8 mouse cellular contexts compared by ENCODE assay signal in genomic region chr19:3853891-3854290, GRCm38 (mm10). TPM values are rescaled to one million over a fixed set of nuclear protein-coding genes. Genes with fewer than 3 reads are reported as not detected.
DNase-seq lines count a peak whose midpoint lies in the region; ATAC-seq lines count a peak whose summit lies in the region.
"Had no signal": no experiment of that assay in that cellular context is flagged by ENCODE, and none has a peak within 500 bp of the region (broad histone marks: within the 10 kb centered on the region; RNA-seq: fewer than 3 reads in every experiment).

No protein-coding gene starts in this region.

- DNase-seq in limb, embryonic 10.5 days (ENCODE audit: low spot score): no peak
- DNase-seq in adrenal gland, postnatal 25 days: peak; percentile 62
- no peak for DNase-seq in spleen, postnatal 14 days (ENCODE audit: low spot score in 2 of 2)
- no peak for DNase-seq in heart, adult 11 months
- DNase-seq: gastrocnemius, adult 2 months had no signal

- no peak overlapping the region for H3K9ac ChIP-seq in limb, embryonic 13.5 days
- no peak overlapping the region for H3K9ac ChIP-seq in hindbrain, embryonic 16.5 days (ENCODE audit: low read depth, low read length)
- H3K9ac ChIP-seq in midbrain, embryonic 16.5 days (ENCODE audit: low read depth, low read length): no peak overlapping the region

- H3K36me3 ChIP-seq in limb, embryonic 13.5 days: no peaks in the 10 kb centered on the region
- H3K36me3 ChIP-seq in limb, embryonic 10.5 days: peaks cover 8% of the 10 kb centered on the region
- H3K36me3 ChIP-seq in hindbrain, embryonic 16.5 days (ENCODE audit: control insufficient read depth, insufficient read depth, low read length): no peaks in the 10 kb centered on the region
- H3K36me3 ChIP-seq in midbrain, embryonic 16.5 days (ENCODE audit: control insufficient read depth, insufficient read depth, low read length): no peaks in the 10 kb centered on the region

- peaks cover 43% of the 10 kb centered on the region for H3K4me1 ChIP-seq in limb, embryonic 13.5 days
- H3K4me1 ChIP-seq in limb, embryonic 10.5 days: peaks cover 32% of the 10 kb centered on the region
- peaks cover 40% of the 10 kb centered on the region for H3K4me1 ChIP-seq in hindbrain, embryonic 16.5 days (ENCODE audit: control insufficient read depth, insufficient read depth, low read depth, low read length)
- peaks cover 33% of the 10 kb centered on the region for H3K4me1 ChIP-seq in midbrain, embryonic 16.5 days (ENCODE audit: control insufficient read depth, insufficient read depth, low read length)

- H3K4me2 ChIP-seq in limb, embryonic 13.5 days (replicated peaks): peak overlapping the region; percentile 74
- peak overlapping the region; percentile 62 for H3K4me2 ChIP-seq in hindbrain, embryonic 16.5 days (ENCODE audit: low read length)
- peak overlapping the region; percentile 61; the same call in 1 of the 2 replicates for H3K4me2 ChIP-seq in midbrain, embryonic 16.5 days (ENCODE audit: low read length)

- no peak overlapping the region for H3K4me3 ChIP-seq in limb, embryonic 13.5 days
- H3K4me3 ChIP-seq in limb, embryonic 10.5 days: no peak overlapping the region; the same call in 1 of the 2 replicates
- no peak overlapping the region for H3K4me3 ChIP-seq in hindbrain, embryonic 16.5 days (ENCODE audit: low read length)
- no peak overlapping the region for H3K4me3 ChIP-seq in midbrain, embryonic 16.5 days (ENCODE audit: low read depth, low read length)

- H3K27ac ChIP-seq in limb, embryonic 13.5 days: no peak overlapping the region; the same call in 1 of the 2 replicates
- no peak overlapping the region for H3K27ac ChIP-seq in limb, embryonic 10.5 days
- H3K27ac ChIP-seq in hindbrain, embryonic 16.5 days (ENCODE audit: low read depth, low read length): no peak overlapping the region
- no peak overlapping the region for H3K27ac ChIP-seq in midbrain, embryonic 16.5 days (ENCODE audit: low read length)
- H3K27ac ChIP-seq: gastrocnemius, adult 2 months had no signal

- ATAC-seq in limb, embryonic 13.5 days (ENCODE audit: low FRiP score, low read depth): no peak
- ATAC-seq in hindbrain, embryonic 16.5 days: no peak
- ATAC-seq in midbrain, embryonic 16.5 days: no peak

- no peaks in the 10 kb centered on the region for H3K9me3 ChIP-seq in limb, embryonic 13.5 days
- no peaks in the 10 kb centered on the region for H3K9me3 ChIP-seq in limb, embryonic 10.5 days (replicated peaks)
- no peaks in the 10 kb centered on the region for H3K9me3 ChIP-seq in hindbrain, embryonic 16.5 days (ENCODE audit: control insufficient read depth, low read length)
- no peaks in the 10 kb centered on the region for H3K9me3 ChIP-seq in midbrain, embryonic 16.5 days (replicated peaks; ENCODE audit: control insufficient read depth, low read length, poor library complexity, severe bottlenecking)

- 65% methylated on average over 1 of the region's 1 CpGs for WGBS in limb, embryonic 13.5 days
- WGBS in limb, embryonic 10.5 days: 90% methylated on average over 1 of the region's 1 CpGs
- 84% methylated on average over 1 of the region's 1 CpGs for WGBS in hindbrain, embryonic 16.5 days
- WGBS in midbrain, embryonic 16.5 days: 92% methylated on average over 1 of the region's 1 CpGs

- H3K27me3 ChIP-seq in limb, embryonic 13.5 days: no peaks in the 10 kb centered on the region
- H3K27me3 ChIP-seq in limb, embryonic 10.5 days (ENCODE audit: low read depth, poor library complexity, severe bottlenecking): no peaks in the 10 kb centered on the region
- H3K27me3 ChIP-seq in hindbrain, embryonic 16.5 days (replicated peaks; ENCODE audit: control insufficient read depth, insufficient read depth, low read length): no peaks in the 10 kb centered on the region
- no peaks in the 10 kb centered on the region for H3K27me3 ChIP-seq in midbrain, embryonic 16.5 days (ENCODE audit: control insufficient read depth, insufficient read depth, low read depth, low read length)

RNA-seq across cellular contexts. Expression of gene Chka, which starts 2.3 kb away (rescaled TPM):
- polyA plus RNA-seq in limb, embryonic 13.5 days (2015; fragmentation: Nextera tagmentation; extraction: Ambion mirVana): 46.0 and 47.8 TPM in 2 replicates
- polyA plus RNA-seq in limb, embryonic 10.5 days (2016; fragmentation: Nextera tagmentation; extraction: Ambion mirVana): 48.5 and 50.0 TPM in 2 replicates
- 72.2 and 82.8 TPM in 2 replicates for total RNA-seq in adrenal gland, postnatal 25 days (2021)
- polyA plus RNA-seq in hindbrain, embryonic 16.5 days (2015; fragmentation: Nextera tagmentation; extraction: Ambion mirVana): 56.1 and 56.3 TPM in 2 replicates
- 56.1 and 61.8 TPM in 2 replicates for polyA plus RNA-seq in midbrain, embryonic 16.5 days (2015; fragmentation: Nextera tagmentation; extraction: Ambion mirVana)

RNA-seq across cellular contexts. Expression of gene Tcirg1, which starts 53.0 kb away (rescaled TPM):
- 40.3 and 52.9 TPM in 2 replicates for polyA plus RNA-seq in limb, embryonic 13.5 days (2015; fragmentation: Nextera tagmentation; extraction: Ambion mirVana)
- polyA plus RNA-seq in limb, embryonic 10.5 days (2016; fragmentation: Nextera tagmentation; extraction: Ambion mirVana): 27.9 and 39.4 TPM in 2 replicates
- 83.9 and 87.0 TPM in 2 replicates for total RNA-seq in adrenal gland, postnatal 25 days (2021)
- 18.9 and 21.2 TPM in 2 replicates for polyA plus RNA-seq in hindbrain, embryonic 16.5 days (2015; fragmentation: Nextera tagmentation; extraction: Ambion mirVana)
- polyA plus RNA-seq in midbrain, embryonic 16.5 days (2015; fragmentation: Nextera tagmentation; extraction: Ambion mirVana): 12.5 and 12.6 TPM in 2 replicates

RNA-seq across cellular contexts. Expression of gene Ndufs8, which starts 58.7 kb away (rescaled TPM):
- 259 and 267 TPM in 2 replicates for polyA plus RNA-seq in limb, embryonic 13.5 days (2015; fragmentation: Nextera tagmentation; extraction: Ambion mirVana)
- polyA plus RNA-seq in limb, embryonic 10.5 days (2016; fragmentation: Nextera tagmentation; extraction: Ambion mirVana): 249 and 273 TPM in 2 replicates
- 338 and 341 TPM in 2 replicates for total RNA-seq in adrenal gland, postnatal 25 days (2021)
- polyA plus RNA-seq in hindbrain, embryonic 16.5 days (2015; fragmentation: Nextera tagmentation; extraction: Ambion mirVana): 307 and 320 TPM in 2 replicates
- polyA plus RNA-seq in midbrain, embryonic 16.5 days (2015; fragmentation: Nextera tagmentation; extraction: Ambion mirVana): 229 and 245 TPM in 2 replicates
